Mouse (Mus musculus) kidney, postnatal 25 days (tissue): Measurements from ENCODE around the gene Glg1.
A peak's percentile ranks its signal among the peaks of the same experiment; 100 is the strongest.
"Not testable (repeated sequence)": the region's sequence is repeated elsewhere in the genome, so short reads cannot be mapped to it uniquely, and the experiment has no call there.

Source experiments
- DNase-seq, 2 experiments: peaks; one replicate each; pipeline ENCODE4 v3.0.0; 2021; ENCODE audit warnings: mixed read lengths in 2 of 2

Glg1 gene

DNA sequence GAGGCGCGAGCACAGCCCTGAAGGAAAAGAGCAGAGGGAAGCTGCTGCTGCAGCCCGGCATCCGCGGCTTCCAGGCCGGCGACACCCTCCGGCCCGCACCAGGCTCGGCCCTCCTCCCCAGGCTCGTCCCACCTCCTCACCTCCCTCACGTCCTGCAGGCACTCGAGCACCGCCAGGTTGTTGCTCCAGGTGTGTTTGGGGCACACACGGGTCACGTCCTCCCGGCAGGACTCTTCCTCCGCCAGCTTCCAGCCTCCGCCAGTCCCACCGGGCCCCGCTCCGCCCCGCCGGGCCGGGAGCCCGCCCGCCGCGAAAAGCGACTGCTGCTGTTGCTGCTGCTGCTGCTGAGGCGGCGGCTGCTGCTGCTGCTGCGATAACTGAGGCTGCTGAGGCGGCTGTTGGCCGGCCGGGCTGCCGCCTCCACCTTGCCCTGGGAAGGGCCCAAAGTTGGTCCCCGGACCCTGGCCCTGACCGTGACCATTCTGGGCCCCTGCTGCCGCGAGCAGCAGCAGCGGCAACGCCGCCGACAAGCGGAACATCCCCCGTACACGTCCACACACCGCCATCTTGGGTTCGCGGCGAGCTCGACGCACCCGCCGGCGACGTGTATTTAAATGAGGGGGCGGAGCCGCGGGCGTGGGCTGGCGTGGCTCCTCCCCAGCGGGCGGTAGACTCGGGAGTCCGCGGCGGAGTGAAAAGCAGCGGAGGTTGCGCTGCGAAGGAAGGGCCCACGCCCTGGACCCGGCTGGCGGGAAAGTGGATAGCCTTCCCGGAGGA is at the start of gene Glg1:
Gene Glg1 (minus strand): TSS at position 586 of the 777 bp plus-strand sequence.
- DNase-seq = peak; percentile 96

DNA sequence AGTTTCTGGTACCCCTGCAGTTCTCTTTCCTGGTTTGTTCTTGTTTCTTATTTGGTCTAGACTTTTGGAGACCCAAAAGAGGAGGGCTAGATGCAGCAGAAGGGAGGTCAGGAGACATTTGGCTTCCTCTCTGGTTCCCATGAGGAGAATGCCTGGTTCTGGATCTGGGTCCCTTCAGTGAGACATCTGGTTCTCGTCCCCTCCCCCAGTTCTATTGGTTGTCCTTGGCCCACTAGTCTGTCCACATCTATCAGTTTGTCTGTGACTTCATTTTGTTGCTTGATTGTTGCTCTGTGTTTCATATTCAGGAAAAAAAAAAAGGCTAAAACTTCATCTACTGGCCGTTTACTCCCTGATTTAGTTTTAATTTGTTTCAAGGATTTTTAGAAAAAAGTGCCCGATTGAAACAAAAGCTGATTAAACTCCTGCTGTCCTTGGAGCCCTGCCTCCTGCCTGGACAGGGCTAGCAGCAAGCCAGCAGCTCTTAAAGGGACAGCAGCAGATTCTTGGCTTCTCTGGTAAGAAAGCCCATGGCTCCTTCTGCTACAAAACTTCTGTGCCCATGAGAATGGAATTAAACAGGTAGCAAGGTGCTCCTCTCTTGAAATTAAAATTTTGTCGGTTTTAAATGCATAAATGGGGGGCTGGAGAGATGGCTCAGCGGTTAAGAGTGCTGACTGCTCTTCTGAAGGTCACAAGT is 46.2 kb upstream of the Glg1 start:
- DNase-seq = peak; percentile 5 to 43

DNA sequence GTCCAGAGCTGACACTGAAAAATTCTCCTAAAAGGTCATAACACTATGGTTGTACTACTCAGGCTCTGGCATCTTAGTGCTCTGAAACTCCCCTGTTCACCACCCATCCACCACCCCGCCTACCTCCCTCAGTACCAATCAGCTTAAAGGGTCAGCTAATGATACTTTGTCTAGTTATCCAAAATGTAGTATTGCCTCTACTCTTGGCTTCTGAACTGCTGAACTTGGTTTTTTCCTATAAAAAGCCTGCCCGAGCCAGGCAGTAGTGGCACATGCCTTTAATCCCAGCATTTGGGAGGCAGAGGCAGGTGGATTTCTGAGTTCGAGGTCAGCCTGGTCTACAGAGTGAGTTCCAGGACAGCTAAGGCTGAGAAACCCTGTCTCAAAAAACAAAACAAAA is 45.3 kb upstream of the Glg1 start:
- no peak for DNase-seq

DNA sequence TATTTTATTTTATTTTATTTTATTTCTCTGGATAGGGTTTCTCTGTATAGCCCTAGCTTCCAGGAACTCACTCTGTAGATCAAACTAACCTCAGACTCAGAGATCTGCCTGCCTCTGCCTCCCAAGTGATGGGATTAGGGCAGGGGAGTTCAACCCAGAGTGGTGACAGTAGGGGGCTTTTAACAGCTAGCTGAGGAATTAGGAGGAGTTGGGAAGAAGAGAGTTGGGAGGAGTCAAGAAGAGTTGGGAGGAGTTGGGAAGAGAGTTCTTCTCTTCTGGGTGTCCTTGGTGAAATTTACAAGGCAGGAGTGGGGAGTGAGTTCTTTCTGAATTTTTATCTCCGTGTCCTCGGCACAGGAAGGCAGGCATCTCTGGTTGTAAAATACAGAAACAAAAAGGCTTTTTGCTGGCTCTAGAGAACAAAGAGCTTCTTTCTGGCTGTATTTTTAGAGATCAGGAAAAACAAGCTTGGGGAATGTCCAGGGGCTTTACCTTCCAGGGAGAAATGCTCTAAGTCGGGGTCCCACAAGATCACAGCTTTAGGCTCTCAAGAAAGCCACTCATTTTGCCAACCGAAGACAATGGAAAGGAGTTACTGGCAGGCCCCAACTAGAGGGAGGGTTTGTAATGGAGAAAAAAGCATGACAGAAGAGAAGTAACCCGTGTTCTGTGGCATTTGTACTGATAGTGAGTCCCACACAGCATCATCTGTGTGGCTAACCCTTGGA is 44.2 kb upstream of the Glg1 start:
- DNase-seq = not testable (repeated sequence)

DNA sequence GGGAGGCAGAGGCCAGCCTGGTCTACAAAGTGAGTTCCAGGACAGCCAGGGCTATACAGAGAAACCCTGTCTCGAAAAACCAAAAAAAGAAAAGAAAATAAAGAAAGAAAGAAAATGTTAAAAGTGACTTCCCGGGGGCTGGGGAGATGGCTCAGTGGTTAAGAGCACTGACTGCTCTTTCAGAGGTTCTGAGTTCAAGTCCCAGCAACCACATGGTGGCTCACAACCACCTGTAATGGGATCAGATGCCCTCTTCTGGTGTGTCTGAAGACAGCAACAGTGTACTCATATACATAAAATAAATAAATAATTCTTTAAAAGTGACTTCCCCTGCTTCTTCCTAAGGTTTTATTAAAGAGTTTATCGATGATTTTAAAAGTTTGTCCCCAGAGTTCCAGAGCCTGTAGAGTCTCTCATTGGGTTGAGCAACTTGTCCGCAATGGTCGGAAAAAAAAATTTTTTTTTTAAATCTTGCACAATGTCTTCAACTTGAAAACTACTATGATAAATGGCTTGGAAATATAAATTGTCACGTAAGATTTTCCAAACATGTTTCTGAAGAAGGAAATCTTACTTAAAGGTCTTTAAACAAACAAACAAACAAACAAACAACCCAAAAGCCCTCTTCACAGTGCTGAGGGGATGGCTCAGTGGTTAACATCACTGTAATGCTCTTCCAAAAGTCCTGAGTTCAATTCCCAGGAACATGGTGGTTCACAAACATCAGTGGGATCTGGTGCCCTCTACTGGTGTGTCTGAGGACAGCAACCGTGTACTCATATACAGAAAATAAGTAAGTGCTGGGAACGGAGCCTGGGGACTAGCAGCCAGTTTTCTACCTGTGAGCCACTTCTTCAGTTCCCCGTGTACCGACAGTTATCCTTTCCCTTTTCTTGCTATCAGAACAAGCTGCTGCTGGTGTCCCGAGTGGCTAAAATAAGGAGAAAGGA is 41.9 kb upstream of the Glg1 start:
- DNase-seq = peak in 1 of 2 experiments; percentile 30

DNA sequence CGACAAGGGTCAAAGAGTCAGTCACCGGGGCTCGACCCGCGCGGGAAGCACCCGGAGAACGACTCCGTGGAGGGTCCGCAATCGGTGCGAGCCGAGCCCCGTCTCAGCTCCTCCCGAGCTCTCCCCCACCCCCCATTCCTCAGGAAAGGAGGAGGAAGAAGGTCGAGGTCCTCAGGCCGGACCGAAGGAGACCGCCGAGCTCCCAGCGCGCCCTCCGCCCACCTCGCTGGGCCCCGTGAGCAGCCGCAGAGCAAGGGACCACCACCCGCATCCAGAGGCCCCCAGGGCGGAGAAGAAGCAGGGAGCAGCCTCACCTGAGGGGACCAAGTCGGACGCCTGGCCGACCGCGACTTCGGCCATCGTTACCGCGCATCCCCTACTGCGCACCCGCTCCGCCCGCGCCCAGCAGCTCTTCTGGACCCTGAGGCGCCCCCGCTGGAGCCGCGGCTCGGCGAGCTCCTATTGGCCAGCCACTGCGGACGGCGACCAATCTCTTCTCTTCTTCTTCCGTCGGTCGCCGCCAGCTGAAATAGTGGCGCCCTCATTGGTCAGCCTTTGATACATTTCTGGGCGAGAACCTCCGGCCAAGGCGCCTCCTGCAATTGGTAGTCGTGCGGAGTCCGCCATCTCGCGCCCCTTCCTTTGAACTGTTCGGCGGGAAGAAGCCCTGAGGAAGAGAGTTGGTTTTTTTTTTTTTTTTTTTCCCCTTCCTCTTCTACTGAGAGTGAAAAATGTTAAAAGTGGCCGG is 41.0 kb upstream of the Glg1 start, which contains the start of gene Rfwd3:
Gene Rfwd3 (minus strand): TSS at position 402 of the 748 bp plus-strand sequence.
- peak; percentile 98 to 99 for DNase-seq

DNA sequence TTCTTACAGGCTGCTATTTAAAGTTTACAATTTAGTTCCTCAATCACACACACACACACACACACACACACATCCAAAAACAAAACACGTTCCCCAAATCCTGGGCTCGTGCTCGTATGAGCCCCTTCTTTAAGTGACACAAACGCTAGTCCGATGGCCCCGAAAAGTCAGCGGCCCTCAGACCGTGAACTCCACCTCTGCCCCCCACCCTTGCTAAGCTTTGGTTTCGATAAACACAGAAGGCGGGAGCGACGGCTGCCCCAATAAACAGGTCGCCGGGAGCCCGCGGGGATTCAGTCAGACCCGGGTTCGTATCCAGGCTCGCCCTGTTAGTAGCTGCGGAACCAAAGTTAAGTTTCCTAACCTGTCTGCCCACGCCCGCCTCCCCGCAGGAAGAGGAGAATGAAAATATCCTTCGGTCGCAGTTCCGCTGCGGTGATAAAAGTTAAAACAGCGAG is 40.4 kb upstream of the Glg1 start:
- peak; percentile 64 to 69 for DNase-seq

DNA sequence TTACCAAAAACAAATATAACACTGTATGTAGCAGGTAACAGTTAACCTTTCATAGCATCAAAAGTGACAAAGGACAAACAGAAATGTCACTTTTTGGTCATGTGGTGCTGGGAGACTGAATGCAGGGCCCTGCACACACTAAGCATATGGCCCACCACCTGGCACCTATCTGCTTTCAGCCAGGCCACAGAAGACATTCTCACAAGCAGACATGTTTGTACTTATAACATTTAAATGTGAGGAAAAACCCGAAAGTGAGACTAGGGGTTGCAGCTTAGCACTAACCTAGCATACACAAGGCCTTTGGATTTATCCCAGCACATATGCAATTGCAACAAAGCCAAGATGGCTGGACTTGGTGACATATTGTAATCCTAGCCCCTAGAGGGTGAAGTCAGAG is 39.0 kb upstream of the Glg1 start:
- no peak for DNase-seq

DNA sequence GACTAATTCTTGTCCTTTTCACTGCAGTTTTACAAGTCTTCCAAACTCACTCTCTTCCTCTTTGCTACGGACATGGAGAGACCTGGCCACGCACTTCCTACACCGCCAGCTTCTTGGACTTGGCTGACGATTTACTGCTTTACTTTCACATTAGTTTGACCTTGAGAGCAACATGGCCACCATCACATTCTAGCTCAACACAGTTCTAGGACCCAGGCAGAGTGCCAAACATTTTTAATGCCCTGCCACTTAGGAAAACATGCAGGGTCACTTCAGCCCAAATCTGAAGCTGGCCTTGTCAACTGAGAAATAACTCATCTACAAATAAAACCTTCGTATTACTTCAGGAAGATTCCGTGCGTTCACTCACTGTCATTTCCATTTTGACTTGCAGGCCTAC is 32.7 kb upstream of the Glg1 start:
- peak; percentile 68 to 69 for DNase-seq

DNA sequence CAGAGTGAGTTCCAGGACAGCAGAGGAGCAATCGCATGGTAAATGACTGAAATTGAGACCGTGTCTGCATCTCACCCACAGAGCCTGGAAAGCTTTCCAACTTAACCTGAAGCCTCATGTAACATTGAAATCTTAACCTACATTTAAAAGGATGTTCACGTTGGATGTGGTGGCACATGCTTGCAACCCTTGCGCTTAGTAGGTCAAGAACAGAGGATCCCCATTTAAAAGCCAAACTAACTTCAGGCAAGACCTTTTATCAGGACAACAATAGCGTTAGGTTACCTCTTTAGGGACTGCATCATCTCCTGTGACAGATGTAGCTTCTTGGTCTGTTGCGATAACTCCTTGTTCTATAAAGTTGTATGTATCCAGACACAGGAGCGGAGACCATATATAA is 31.6 kb upstream of the Glg1 start:
- no peak for DNase-seq

DNA sequence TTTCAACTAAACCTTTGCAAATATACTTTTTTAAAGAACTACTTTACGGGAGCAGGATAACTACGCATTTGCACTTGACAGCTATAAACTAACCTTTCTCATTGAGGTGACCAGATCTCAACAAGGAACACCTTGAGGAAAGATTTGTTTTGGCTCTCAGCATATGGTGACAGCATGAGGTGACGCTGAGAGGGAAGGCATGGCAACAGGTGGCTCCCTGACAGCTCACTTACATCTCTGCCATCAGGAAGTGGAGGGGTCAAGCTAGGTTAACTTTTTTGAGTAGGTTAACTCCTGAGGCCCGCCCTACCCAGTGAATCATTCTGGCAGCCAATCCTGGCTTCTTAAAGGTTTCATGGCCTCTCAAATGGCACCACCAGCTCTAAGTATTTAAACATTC is 26.6 kb upstream of the Glg1 start:
- no peak for DNase-seq

DNA sequence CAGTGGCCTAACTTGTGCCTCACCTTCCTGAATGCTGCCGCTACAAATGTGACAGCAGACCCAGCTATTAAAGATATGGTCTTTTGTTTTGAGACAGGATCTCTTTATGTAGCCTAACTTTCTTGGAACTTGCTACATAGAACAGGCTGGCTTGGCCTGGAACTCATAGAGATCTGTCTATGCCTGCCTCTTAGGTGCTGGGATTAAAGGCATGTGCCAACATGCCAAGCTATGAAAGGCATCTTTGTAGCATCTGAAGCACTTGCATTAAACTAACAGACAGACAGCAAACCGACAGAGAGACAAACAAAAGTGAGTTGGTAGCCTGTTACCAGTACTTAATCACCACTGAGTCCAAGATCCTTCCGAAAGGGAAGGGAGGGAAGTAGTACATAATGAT is 23.1 kb upstream of the Glg1 start:
- no peak for DNase-seq

DNA sequence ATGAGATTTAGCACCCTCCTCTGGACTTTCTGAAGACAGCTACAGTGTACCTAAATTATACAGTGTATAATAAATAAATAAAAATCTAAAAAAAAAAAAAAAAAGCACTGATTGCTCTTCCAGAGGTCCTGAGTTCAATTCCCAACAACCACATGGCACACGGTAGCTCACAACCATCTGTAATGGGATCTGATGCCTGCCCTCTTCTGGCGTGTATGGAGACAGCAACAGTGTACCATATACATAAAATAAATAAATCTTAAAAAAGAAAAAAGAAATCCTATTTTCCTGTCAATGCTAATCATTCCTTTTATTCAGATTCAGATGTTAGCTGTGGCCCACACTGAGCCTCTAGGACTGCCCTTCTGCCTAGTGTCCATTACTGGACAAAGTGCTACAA is 9.3 kb upstream of the Glg1 start:
- no peak for DNase-seq

DNA sequence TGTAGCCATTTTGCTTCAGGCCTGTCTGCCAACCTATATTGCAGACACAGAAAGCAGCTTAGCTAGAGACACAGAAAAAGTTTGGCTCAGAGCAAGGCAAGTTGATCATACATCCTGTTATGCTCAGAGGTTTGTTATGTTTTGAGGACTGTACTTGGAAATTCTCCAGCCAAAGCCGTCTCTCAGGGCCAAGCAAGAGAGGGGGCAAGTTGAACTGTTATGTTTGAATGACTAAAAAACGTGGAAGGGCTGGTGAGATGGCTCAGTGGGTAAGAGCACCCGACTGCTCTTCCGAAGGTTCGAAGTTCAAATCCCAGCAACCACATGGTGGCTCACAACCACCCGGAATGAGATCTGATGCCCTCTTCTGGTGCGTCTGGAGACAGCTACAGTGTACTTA is 7.1 kb upstream of the Glg1 start:
- not testable (repeated sequence) for DNase-seq

DNA sequence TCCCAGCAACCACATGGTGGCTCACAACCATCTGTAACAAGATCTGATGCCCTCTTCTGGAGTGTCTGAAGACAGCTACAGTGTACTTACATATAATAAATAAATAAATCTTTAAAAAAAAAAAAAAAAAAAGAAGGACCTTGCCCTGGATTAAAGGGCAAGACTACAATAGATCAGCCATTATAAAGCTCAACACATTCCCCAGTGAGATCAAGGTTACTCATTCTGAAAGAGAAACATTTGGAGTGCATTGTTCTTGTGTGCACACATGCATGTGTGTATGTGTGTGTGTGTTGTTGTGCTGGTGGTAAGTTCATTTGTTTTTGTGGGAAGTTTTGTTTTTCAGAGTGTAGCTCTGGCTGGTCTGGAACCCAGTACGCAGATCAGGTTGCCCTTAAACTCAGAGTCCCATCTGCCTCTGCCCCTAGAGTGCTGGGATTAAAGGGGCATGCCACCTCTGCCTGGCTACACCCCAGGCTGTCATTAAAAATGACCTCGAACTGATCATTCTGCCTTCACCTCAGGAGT is 5.7 kb upstream of the Glg1 start:
- DNase-seq = no peak

DNA sequence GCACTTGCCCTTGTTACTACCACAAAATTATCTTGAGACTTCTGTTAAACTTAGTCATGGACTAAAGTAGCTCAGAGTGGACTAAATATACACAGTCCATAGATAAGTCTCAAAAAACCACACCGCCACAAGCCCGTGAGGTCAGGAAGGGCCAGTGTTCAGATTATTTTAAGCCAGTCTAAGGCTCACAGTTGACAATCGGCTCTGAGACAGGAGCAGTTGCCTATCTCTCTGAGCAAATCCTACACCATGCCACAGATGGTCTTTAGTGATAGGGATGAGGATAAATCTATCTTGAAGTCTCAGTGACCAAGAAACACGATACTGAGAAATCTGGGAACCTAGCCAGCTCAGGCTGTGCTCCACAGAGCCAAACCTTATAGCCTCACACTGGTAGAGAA is 3.0 kb upstream of the Glg1 start:
- DNase-seq = no peak

DNA sequence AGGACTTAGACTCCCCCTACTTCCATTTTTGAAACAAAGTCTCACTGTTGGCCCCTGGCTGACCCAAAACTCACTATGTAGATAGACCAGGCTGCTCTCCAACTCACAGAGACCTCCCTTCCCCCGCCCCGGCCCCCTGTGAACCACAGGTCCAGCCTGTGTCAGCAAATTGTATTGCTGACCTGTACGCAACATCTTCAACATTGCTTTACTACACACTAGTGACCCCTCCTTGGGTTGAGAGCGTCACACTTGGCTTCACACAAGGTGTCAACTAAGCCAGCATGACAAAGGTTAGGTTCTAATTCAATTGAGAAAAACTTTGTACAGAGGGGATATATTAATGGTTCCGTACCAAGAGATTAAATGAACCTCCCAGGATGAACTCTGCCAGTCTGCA is 1.2 kb upstream of the Glg1 start:
- DNase-seq = peak; percentile 39 to 74

DNA sequence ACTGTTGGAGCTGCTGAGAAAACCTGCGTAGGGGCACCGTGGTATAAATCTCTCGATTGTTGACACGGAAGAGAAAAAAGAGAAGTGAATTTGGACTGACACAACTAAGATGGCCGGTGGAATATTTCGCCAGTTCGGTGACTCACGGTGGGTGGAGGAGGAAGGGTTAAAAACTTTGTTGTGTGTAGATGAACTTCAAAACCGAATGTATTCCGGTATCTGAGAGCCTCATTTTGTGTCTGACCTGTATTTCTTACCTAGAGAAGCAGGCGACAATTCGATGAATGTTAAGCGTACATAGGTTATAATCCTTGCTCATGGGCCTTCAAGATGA is 359 bp upstream of the Glg1 start:
- DNase-seq = no peak

DNA sequence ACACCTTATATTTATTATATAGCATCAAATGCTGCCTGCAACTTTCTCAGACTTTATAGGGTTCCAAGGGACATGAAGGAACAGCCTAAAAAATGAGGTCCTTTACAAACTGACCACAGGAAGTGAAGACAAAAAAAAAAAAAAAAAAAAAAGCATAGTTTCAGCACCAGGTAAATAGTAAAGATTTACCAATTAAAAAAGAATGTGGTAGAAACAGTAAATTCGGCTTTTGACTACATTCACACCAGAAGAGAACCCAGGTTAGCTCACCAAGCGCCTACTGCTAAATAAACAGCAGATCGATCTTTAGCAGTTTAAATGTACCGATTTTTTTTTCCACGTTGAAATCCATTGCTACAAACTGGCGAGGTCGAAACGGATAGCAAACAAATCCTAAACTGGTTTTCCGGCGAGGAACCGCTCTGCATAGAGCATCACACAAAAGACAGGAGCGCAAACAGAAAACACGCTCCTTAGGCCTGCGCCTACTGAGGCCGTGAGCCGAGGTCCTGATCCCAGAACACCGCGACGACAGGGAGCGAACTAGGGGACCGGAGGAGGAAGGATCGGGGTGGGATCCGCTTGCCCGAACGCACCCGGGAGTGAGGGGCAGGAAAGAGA is 896 bp downstream of the Glg1 start:
- DNase-seq = no peak

DNA sequence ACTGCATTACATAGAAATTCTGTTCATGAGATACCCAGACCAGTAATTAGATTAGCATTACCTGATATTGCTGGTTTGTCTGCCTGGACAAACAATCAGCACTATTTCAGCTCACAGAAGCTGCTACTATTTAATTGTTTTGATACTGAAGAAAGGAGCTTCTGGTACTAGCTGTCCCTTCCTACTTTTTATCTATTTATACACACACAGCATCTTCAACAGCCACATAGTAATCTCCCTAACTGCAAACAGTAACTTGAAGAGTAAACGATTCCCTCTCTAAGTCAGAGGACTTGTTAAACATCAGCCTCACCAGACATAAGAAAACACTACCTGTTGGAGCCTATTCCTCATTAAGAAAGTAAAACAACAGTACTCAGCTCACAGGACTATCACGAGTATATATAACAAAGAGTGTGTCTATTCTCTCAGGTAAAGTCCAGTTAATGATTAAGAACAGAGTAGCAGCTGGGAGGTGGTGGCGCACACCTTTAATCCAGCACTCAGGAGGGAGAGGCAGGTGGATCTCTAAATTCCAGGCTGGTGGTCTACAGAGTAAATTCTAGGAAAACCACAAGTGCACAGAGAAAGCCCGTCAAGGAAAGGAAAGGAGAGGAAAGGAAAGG is 6.4 kb downstream of the Glg1 start:
- no peak for DNase-seq

DNA sequence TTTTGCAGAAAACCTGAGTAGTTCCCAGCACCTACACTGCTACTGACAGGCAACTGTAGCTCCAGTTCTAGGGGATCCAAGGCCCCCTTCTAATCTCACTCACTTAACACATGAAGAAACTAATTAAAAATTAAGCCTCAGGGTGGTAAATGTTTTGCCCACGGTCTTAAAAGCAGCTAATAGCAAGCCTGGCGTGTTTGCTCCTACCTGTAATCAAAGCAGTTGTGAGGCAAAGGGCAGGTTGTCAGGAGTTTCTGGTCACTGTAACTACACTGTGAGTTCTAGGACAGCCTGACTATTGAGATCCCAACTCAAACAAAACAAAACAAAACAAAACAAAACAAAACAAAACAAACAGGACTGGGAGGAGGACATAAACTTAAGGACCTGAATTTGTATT is 8.9 kb downstream of the Glg1 start:
- peak; percentile 10 to 41 for DNase-seq
